Mouse (Mus musculus) urinary bladder, postnatal 14 days (tissue): ENCODE data around the gene Gna12.

Experiments used
- DNase-seq: peaks from one replicate; pipeline ENCODE4 v3.0.0; 2021; ENCODE audit warnings: low spot score

The Gna12 gene

DNA sequence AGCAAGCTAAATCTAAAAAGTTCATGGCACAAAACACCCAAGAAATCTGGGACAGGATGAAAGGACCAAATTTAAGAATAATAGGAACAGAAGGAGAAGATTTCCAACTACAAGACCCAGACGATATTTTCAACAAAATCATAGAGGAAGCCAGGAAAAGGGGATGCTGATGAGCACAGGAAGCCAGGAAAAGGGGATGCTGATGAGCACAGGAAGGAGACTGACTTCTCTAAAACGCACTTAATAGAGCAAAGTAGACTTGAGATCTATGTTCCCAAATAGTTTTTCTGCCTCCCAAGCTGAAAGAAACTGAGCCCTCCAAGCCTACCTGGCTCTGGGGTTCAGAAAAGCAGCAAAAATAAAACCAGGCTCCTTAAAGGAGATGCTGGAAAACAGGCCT lies 2.8 kb downstream of the Gna12 start:
- no peak for DNase-seq

DNA sequence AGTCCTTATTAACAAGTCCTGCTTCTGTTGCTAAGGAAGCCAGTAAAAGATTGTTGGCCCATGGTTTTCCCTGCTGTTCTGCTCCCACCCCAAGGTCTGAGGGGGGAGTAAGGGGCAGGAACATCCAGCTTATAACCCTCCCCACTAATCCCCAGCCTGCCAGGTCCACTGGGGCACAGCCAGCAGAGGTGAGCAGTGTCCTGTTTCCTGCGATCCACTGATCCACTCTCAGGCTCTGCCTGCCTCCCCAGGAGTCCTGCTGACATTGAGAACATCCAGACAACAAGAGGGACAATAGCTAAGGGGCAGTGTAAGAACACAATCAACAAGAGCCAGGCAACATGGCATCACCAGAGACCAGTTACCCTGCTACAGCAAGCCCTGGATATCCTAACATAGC lies 3.4 kb downstream of the Gna12 start:
- DNase-seq: no peak

DNA sequence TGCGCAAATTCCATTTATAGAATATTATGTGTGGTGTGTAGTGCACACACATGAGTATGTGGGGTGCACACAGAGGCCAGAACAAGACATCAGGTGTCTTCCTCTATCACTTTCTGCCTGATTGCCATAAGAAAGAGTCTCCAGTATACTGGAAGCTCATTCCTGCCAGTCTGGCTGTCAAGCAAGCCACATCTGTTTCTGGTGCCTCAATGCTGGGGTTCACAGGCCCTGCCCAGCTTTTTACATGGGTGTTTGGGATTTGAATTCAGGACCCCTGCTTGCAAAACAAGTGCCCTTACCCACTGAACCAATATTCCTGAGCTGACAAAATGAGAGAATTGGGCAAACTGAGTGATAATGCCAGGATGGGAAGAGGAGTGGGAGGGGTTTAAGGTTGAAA lies 4.1 kb downstream of the Gna12 start:
- DNase-seq: no peak

DNA sequence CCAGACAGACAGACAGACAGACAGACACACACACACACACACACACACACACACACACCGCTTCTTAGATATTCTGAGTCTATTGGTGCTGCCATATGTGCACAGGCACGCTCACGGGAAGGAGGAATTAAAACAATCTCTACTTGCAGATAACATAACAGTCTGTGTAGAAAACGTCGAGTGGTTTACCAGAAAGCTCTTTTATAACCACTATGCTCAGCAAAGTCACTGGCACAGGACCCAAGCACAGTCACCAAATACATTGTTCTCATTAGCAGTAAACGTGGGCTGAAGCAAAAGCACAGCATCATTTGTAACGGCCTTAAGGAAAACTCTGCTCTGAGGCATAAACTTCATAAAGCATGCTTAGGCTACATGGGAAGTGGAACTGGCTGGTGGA lies 6.1 kb downstream of the Gna12 start:
- DNase-seq: no peak

DNA sequence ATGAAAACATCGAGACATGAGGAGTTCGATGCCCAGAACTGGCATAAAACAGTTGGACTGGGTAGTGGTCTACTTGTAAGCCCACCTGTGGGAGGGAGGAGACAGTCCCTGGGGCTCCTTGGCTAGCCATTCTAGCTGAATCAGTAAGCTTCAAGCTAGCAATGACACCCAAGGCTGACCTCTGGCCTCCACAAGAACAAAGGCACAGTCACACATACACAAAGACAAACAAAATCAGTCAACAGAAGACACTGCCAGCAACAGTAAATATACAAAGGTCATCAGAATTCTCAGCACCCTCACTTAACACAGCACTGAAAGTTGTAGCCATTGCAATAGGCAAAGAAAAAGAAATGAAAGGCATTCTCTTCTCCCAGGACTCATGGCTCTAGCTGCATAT lies 6.8 kb downstream of the Gna12 start:
- no peak for DNase-seq

DNA sequence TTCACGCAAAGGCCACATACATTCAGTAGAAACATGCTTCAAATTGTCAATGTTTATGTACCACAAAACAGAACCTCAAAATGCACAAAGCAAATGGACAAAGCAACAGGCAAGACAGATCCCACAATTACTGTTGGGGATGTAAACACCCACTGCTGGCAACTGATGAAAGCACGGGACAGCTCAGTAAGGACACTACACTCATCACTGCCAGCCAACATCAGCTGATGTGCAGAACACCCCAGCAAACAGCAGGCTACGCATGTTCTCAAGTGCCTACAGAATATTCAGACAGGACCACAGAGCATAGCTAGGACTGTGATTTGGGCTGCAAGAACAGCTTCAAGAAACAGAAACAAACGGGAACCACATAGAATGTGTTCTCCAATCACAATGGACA lies 8.3 kb downstream of the Gna12 start:
- DNase-seq: no peak

DNA sequence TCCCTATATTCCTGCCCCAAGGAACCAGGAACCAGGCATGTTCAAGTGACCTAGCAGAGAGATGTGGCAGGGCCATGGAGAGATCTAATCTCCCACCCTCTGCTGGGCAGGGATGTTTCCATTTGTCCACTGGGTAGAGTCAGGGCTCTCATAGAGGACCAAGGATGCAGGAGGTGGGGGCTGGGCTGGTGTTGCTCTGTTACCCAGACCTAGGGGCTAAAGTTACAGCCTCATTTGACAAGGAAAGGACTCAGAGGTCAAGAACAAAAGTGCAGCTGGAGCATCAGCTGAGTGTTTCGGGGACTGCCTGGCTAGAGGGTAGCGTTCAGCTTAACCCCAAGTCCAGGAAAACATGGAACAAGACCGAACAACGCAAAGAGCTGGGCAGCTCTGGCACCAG lies 9.7 kb downstream of the Gna12 start:
- DNase-seq: no peak

DNA sequence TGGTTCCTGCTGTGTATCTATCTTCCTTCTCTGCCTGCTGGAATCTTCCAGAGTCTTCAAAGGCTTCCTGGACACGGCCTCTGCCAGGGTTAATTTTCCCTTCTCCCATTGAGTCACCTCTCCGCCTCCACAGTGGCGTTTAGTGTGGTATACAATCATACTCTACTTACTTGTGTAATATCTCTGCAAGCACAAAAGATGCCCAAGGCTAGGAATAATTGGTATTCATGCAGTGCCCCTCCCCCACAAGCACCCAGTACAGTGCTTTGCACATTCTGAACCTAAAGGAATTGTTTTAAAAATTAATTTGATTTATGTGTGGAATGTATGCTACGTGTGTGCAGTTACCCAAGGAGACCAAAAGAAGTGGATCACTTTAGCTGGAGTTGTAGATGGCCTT lies 10.6 kb downstream of the Gna12 start:
- DNase-seq: no peak

DNA sequence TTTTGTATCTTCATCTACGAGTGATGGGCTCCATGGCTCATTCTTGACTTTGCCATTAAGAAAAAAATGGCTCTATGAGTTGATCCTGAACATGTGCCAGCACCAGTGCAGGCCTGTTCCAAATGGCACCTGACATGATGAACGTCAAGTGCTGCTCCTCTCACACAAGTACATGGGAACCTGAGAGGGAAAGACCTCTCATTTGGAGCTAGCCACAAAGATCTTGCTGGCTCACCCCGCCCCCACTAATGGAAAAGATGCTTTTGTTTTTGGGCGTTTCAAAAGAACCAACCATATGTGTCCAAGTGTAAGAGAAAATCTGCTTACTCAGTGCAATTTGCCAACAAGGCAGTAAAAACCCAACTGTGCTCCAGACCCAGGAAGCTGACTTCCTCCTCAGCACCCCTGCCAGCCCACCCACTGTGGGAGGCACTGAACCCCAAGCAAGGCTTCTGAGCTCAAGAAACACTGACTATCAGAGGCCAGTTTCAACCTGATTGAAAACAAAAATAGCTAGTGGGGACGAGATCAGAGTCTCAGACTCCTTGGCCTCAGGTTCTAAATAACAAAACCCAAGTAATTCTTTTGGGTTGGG lies 11.7 kb downstream of the Gna12 start:
- no peak for DNase-seq

DNA sequence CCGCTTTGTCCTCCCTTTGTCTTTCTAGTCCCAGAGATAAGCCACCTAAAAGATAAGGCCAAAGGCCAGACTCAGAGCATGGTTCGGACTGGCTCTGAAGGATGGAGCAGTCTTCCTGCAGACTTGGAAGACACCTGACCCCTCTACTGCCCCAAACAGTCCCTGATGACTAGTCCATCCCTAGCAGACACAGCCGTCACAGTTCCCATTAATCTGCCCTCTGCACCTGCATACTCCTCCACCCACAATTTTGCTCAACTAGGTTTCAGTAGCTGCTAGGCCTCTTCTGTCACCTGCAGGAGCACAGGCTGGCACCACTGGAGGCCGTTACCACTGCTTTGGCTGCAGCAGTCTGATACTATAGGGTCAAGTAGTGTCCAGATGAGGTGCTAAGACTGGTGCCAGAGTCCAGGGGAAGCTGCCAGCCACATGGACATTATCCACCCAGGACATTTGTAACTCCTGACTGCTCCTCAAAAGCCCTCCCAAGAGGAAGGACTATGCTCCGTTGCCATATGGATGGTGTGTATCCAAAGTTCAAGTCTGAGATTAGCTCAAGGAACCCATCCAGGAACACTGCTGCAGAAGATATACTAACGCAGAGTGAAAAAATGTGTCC lies 13.2 kb downstream of the Gna12 start:
- DNase-seq: no peak

DNA sequence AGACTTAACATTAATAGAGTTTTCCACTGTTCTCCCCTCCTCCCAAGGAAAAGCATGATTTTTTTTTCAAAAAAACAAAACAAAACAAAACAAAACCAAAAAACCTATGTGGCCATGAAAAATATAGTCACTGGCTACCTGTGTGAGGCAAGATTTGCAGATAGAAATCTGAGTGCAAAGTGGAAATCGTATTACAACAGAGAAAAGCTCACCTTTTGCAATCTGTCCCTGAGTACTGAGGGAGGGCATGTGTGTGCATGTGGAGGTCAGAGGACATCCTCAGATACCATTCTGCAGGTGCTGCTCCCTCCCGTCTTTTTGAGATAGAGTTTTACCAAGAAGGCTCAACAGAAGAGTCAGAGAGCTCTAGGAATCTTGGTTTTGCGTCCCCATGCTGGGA lies 14.2 kb downstream of the Gna12 start:
- no peak for DNase-seq

DNA sequence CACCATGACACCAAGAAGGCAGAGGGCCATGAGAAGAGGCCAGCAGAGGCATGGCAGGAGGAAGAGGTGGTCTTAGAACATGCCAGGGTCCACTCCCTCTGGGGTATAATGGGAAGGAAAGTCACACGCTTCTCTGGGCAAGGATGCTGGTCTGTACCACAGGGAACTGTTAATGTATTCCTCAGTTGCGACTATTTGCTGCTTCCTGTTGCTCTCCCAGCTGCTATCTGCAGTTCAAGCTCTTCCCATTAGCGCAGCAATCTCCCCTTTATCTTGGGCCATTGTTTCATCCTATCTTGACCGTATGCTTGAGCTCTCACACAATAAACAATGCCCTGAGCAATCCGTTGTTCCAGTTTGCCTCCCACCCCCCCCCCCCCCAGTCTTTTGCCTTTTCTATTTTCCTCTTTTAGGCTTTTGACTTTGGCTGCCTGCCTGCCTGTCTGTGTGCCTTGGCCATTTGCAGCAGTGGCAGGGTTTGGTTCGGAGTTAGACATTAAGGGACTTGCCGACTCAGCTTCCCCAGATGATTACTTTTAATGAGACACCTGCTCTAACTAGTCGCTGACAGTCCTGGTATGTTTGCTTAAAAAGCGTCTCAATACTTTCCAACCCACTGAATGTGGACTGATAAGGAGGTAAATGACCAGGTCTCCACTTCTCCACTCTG lies 15.0 kb downstream of the Gna12 start:
- peak; percentile 38 for DNase-seq

DNA sequence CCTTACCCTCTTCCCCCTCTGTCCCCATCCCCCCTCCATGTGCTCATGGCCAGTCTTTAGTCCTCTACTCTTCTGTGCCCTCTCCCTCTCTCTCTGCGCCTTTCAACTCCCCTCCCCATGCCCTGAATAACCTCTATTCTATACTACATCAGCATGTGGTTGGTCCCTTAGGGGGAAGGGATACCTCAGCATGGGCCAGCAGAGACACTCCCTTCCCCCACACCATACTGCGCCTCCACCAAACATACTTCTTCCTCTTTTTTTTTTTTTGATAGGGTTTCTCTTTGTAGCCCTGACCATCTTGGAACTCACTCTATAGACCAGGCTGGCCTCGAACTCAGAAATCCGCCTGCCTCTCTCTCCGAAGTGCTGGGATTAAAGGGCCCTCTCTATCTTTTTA lies 15.8 kb downstream of the Gna12 start:
- DNase-seq: no peak

DNA sequence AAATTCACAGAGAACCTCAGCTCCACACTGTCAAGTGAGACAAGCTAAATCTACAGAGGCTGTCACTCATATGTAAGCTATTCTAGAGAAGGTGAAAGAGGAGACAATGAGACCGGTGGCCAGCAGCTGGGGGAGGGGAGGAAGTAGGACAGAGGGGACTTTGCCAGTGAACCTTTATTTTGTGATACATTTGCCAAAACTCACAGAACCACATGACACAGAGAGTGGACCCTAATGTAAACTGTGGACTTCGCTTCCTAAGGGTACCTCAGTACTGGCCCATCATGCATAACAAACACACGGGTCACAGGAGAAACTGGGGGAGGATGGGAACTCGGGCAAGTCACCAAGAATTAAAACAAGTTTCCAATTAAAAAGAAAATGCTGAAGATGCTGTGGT lies 17.5 kb downstream of the Gna12 start:
- no peak for DNase-seq

DNA sequence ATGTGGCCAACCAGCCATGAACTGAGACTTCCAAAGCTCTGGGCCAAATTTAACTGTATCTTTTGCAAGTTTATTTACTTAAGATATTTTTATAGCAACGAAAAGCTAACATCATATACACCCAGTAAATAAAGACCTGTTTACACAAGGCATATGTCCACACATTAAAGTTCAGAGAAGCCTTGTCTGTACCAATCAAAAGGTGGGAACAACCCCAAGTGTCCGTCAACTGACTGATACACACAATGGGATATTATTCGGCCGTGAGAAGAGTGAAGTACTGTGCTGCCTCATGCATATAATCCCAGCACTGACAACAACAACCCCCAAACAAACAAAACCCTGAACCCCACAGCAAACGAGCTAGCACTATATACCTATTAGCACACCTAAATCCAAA lies 18.2 kb downstream of the Gna12 start:
- no peak for DNase-seq

DNA sequence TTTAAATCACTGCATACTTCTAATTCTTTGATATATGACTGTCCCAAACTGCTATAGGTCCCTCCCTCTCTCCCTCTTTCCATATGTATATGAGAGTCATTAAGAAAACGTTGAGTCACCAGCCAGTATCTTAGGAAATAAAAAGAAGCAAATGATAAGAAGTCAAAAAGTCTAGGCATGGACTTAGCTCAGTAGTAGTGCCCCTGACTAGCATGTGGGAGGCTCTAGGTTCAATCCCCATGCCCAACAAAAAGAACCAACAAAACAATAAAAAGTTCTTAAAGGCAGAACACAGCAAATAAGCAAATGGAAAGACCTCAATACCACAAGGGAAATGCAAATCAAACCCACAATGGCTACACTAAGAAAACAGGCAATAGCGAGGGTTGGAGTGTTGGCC lies 18.8 kb downstream of the Gna12 start:
- DNase-seq: no peak

DNA sequence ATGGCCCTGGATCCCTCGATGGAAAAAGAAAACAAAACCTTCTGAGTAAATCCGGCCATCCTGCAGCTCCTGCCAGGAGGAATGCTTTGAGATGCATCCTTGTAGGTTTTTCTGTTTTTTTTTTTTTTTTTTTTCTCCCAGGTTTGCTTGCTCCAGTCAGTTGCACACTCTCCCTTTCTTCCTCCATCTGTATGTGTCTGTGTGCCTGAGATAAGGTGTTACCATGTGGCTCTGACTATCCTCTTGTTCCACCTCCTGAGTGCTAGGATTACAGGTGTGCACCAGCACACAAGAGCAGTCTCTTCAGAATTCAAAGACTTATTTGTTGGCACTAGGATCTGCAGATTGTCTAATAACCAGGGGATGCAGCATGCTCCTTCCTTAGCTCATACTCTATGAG lies 23.3 kb downstream of the Gna12 start:
- DNase-seq: no peak

DNA sequence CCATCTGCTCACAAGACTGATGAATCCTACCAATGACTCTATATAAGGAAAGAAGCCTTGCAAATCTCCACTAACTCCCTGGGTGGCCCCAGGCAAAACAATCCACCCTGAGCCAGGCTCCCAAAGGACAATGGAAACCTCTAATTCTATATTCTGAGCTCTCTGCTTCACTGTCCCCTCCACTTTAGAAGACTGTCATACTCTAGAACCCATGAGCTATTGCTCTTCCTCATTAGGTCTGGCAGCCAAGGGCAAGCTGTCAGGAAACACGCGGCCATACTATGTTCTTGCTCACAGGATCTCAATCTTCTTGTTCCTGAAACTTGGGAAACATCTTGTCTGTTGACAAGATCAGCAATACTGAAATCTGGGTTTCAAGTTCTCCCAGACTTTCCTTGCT lies 24.0 kb downstream of the Gna12 start:
- no peak for DNase-seq

DNA sequence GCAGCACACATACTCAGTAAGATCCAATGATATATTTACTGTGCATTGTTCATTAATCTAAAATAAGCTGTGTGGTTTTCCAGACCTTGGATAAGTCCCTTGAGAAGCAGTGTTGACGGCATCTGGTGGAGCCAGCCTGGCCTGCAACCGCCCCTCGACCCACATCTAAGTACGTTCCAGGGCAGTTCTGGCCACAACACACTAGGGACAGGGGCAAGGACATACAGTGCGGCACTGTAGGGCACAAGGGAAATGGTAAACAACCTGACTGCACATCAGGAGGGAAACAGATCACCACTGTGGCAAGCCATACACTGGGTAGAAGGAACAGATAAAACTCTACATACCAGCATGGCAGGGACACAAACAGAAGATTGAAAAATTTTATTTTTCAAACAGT lies 28.4 kb downstream of the Gna12 start:
- DNase-seq: no peak

DNA sequence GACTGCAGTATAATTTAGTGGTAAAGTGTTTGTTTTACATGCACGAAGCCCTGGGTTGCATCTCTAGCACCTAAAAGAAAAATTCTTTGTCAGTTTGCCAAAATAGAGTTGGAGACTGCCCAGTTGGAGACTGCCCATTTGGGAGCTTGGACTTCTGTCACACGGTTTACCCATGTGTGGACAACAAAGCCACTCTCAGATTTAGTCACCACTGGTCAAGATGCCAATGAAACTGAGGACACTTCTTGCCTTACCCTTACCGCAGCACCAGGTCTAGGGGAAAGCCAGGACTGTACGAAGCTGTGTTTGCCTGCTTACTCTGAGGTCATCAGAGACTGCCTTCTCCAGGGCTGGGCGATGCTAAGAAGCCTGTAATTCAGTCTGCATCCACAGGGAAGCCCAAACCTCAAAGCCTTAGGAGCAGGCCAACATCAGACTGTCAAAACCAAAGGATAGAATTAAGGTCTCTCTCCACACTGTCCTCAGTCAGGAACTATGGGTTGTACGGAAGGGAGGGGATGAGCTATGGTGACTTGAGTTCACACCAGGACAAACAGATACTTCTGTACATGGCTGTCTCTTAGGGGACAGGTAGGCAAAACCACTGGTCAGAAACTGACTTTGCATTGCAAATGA lies 29.8 kb downstream of the Gna12 start:
- DNase-seq: no peak

DNA sequence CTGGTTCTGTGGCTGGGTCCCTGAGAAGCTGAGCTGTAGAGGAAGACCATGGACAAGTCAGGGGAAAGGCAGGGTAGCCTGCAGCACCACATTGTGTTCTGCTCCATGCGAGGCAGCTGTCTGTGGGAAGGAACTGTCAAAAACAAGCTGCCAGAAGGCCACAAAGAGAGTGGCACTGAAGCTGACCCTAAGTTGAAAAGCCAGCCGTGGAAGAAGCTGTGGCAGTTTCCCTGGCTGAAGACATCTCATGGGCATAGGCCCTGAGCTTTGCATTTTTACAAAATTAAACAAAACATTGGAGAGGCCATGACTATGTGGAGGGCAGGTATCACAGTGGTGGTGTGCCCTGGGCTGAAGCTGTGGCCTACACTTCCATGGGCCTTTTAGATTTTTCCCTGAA lies 31.0 kb downstream of the Gna12 start:
- DNase-seq: no peak

DNA sequence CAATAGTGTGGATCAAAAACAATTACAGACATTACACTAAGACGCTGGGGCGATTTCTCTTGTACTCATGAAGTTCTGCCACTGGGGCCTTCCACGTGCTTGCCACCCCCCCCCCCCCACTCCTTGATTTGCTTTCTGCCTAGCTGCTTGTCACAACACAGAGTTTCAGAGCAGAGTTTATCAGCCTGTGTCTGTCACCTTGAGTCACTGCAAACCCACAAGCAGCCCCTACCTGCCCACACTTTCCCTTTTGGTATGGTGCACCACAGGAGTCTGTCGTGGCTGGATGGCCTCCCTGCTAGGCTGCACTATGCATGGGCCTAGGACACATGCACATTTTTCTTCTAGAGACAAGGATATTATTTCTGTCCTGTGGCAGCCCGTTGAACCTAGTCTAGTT lies 31.5 kb downstream of the Gna12 start:
- no peak for DNase-seq

DNA sequence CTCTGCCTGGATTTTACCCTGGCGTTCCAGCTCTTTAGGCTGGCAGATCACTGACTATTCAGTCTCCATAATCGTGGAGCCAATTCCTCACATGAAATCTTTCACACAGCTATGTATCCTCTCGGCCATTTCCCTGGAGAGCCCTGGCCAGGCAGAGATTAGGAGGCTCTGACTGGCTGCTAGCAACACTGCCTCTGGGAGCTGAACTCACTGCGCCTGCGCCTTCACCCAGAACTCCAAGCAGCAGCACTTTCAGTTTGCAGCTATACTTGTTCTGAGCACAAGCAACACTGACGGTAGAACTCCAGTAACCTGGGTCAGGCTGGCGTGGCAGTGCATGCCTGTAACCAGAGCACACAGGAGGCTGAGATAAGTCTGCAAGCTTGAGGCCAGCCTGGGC lies 32.1 kb downstream of the Gna12 start:
- DNase-seq: peak; percentile 23

DNA sequence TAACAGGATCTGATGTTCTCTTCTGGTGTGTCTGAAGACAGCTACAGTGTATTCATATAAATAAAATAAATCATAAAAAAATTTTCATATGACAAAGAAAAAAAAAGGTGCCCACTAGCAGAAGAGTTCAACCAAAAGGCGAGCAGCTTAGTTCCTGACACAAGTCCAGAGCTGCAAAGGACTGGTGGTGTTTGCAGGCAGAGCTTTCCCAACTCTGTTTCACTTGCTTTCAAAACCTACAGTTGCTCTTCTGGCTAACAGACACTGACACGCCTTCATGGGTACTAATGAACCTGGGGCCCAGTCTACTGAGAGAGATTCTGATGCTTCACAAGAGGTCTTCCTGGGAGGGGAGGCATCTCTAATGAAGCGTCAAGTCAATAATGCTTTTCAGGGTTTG lies 34.2 kb downstream of the Gna12 start:
- DNase-seq: no peak
